In the genomic region with DNA sequence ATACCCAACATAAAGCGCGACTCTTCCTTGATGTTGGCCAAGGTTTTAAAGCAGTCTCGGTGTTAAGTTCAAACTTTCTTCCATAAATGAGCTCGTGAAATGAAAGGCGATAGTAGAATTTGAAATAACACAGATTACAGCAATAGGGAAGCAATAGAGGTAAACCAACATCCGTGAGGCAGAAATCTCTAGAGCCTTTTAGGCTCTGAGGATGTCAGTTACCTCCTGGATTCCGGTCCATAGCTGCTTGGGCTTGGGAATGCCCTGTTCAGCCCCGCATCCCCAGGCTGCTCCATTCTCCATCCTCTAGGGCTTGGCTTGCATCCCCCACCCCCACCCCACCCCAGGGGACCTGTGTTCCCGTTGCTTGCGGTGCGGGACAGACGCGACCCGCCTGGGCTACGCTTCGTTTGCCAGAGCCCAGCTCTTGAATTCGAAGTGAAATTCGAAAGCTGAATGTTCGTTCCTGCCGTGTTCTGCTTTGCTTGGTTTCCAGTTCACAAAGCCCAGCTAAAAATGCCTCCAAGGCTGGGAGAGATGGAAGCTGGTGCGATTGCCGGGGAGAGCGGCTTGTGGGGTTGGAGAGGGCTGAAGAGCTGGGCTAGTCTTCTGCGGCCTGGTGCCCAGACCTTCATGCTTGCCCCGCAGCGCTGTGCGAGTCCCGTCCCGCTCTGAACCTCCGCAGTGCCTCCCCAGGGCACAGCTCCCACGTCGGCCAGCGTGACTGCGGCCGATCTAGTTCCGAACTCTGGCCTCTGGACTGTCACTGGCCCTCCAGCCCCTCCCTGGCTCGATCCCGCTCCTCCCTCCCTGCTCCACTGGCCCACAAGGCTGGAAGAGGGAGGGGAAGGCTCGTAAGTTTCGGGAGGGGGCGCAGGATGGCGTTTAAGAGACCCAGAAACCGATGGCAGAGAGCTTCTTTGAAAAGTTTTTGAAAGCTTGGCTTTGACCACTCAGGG, we compare ENCODE assay signal across 9 mouse cellular contexts. TPM values are rescaled to one million over a fixed set of nuclear protein-coding genes. Genes with fewer than 3 reads are reported as not detected.
DNase-seq lines count a peak whose midpoint lies in the region; ATAC-seq lines count a peak whose summit lies in the region.
"Had no signal": no experiment of that assay in that cellular context is flagged by ENCODE, and none has a peak within 500 bp of the region (broad histone marks: within the 10 kb centered on the region; RNA-seq: fewer than 3 reads in every experiment).

No protein-coding gene starts in this region.

- WGBS in kidney, embryonic 15.5 days: under 1% methylated on average over 43 of the region's 43 CpGs
- WGBS in forebrain, embryonic 14.5 days: 2% methylated on average over 43 of the region's 43 CpGs
- under 1% methylated on average over 43 of the region's 43 CpGs for WGBS in midbrain, embryonic 12.5 days

- H3K36me3 ChIP-seq in kidney, embryonic 15.5 days: no peaks in the 10 kb centered on the region
- H3K36me3 ChIP-seq in forebrain, embryonic 14.5 days (ENCODE audit: control insufficient read depth, insufficient read depth, low read length): no peaks in the 10 kb centered on the region
- H3K36me3 ChIP-seq in midbrain, embryonic 12.5 days: no peaks in the 10 kb centered on the region

- 0 out of 2 replicates have a peak overlapping the region, but pooled peaks have one; percentile 5 for H3K4me3 ChIP-seq in kidney, embryonic 15.5 days (replicated peaks)
- H3K4me3 ChIP-seq in forebrain, embryonic 14.5 days (ENCODE audit: low read depth, low read length): peak overlapping the region; percentile 22
- peak overlapping the region; percentile 19 for H3K4me3 ChIP-seq in midbrain, embryonic 12.5 days

- no peak overlapping the region for H3K27ac ChIP-seq in kidney, embryonic 15.5 days
- no peak overlapping the region for H3K27ac ChIP-seq in forebrain, embryonic 14.5 days (ENCODE audit: low read depth, low read length)
- H3K27ac ChIP-seq in midbrain, embryonic 12.5 days (replicated peaks): no peak overlapping the region

- peaks cover 92% of the 10 kb centered on the region for H3K27me3 ChIP-seq in kidney, embryonic 15.5 days
- H3K27me3 ChIP-seq in forebrain, embryonic 14.5 days (replicated peaks; ENCODE audit: control insufficient read depth, insufficient read depth, low read length): peaks cover 73% of the 10 kb centered on the region
- peaks cover 85% of the 10 kb centered on the region for H3K27me3 ChIP-seq in midbrain, embryonic 12.5 days
- H3K27me3 ChIP-seq: CH12.LX had no signal

- no peaks in the 10 kb centered on the region for H3K9me3 ChIP-seq in kidney, embryonic 15.5 days (replicated peaks)
- no peaks in the 10 kb centered on the region for H3K9me3 ChIP-seq in forebrain, embryonic 14.5 days (replicated peaks; ENCODE audit: control insufficient read depth, low read length)
- H3K9me3 ChIP-seq in midbrain, embryonic 12.5 days: no peaks in the 10 kb centered on the region

- ATAC-seq in kidney, embryonic 15.5 days (replicated peaks; ENCODE audit: low FRiP score): no peak; the same call in 1 of the 2 replicates
- ATAC-seq in forebrain, embryonic 14.5 days: peak; percentile 45; the same call in 1 of the 2 replicates
- peak; percentile 44; the same call in 1 of the 2 replicates for ATAC-seq in midbrain, embryonic 12.5 days (ENCODE audit: low FRiP score, low read depth)
- ATAC-seq in megakaryocyte progenitor cell, adult 5-6 weeks (replicated peaks; ENCODE audit: poor library complexity): no peak

- DNase-seq in kidney, adult 9 months: no peak
- DNase-seq in ZHBTc4 (ENCODE audit: low read depth, low spot score): peak; percentile 45
- DNase-seq in forebrain, embryonic 14.5 days (ENCODE audit: low spot score): peak; percentile 50
- DNase-seq in MN1 (ENCODE audit: low spot score): no peak
- DNase-seq in thymus, postnatal 4 days: no peak

- peaks cover 20% of the 10 kb centered on the region for H3K4me1 ChIP-seq in kidney, embryonic 15.5 days
- H3K4me1 ChIP-seq in forebrain, embryonic 14.5 days (ENCODE audit: control insufficient read depth, insufficient read depth, low read length): peaks cover 3% of the 10 kb centered on the region; the same call in 1 of the 2 replicates
- H3K4me1 ChIP-seq in midbrain, embryonic 12.5 days: peaks cover 8% of the 10 kb centered on the region; the same call in 1 of the 2 replicates

- H3K9ac ChIP-seq in kidney, embryonic 15.5 days: no peak overlapping the region
- H3K9ac ChIP-seq in forebrain, embryonic 14.5 days (ENCODE audit: low read length): peak overlapping the region; percentile 49; the same call in 1 of the 2 replicates
- no peak overlapping the region; the same call in 1 of the 2 replicates for H3K9ac ChIP-seq in midbrain, embryonic 12.5 days (replicated peaks)

- H3K4me2 ChIP-seq in kidney, embryonic 15.5 days: no peak overlapping the region
- peak overlapping the region; percentile 41 for H3K4me2 ChIP-seq in forebrain, embryonic 14.5 days (ENCODE audit: low read length)
- peak overlapping the region; percentile 27 for H3K4me2 ChIP-seq in midbrain, embryonic 12.5 days (replicated peaks)

RNA-seq across cellular contexts. Expression of a gene that starts 5.5 kb away (rescaled TPM):
- not detected in 2 replicates for polyA plus RNA-seq in kidney, embryonic 15.5 days (2015; fragmentation: Nextera tagmentation; extraction: Ambion mirVana)
- 11.2 and 12.0 TPM in 2 replicates for polyA plus RNA-seq in forebrain, embryonic 14.5 days (2014; fragmentation: Nextera tagmentation; extraction: Ambion mirVana)
- polyA plus RNA-seq in midbrain, embryonic 12.5 days (2016; fragmentation: Nextera tagmentation; extraction: Ambion mirVana): 0.73 and 4.5 TPM in 2 replicates
- total RNA-seq in megakaryocyte progenitor cell, adult 5-6 weeks (2015): not detected in 2 replicates
- 0.12 TPM in 1 of 2 replicates, not detected in the other for total RNA-seq in megakaryocyte progenitor cell, adult 5-6 weeks (2017)
- total RNA-seq: CH12.LX had no signal

Comparison
In these comparisons a context has a peak if more than half of its experiments do, and no peak if none do; other contexts are left out.
1. ATAC-seq: peak in forebrain, embryonic 14.5 days (single experiment) and midbrain, embryonic 12.5 days (single experiment); none in kidney, embryonic 15.5 days (single experiment) and megakaryocyte progenitor cell, adult 5-6 weeks (single experiment).
2. DNase-seq: peak in ZHBTc4 (single experiment) and forebrain, embryonic 14.5 days (single experiment); none in kidney, adult 9 months (single experiment), MN1 (single experiment) and thymus, postnatal 4 days (single experiment).
3. Peak in every context shown above with its lines, with median percentiles within 50 percentile points of each other: H3K4me3 ChIP-seq.